Mouse (Mus musculus): Measurements from ENCODE around the gene Adamtsl1.

DNA sequence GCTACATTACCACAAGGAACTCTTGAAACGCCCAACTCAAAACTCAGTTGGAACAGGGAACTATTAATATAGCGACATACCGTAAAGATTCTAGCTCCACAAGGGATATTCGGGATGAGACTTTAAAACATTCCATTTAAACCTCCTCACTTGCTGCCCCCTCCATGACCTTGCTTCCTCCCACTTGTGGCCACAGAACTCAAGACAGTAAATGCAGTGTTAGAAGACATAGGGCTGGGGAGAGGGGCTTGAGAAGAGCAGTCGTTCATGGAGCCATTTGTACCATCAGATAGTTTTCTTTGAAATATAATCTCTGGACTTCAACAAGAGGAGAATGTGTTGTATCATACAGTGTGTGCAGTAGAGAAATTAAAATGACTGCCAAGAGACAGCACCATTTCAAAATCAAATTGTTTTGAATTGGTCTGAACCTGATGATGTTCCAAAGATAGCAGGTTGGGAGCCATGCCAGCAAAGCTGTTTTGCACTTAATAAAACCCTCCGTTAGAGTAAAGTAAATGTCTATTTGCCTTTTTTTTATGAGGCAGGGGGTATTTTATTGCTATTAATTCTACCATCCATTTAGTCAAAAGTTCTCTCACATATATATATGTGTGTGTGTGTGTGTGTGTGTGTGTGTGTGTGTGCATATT, 759.9 kb downstream of the Adamtsl1 start:
- TF ChIP-seq CTCF (IDR thresholded peaks at IDR 0.05; ENCODE audit: borderline replicate concordance, extremely low read depth, insufficient read depth, insufficient read length) (no peak), POLR2A (IDR thresholded peaks at IDR 0.05; ENCODE audit: borderline replicate concordance, extremely low read depth, insufficient read depth, insufficient read length, poor library complexity, severe bottlenecking) (no peak)

All from brain, embryonic 14.5 days (tissue).